Mouse (Mus musculus) midbrain, embryonic 10.5 days (tissue): ENCODE results near the gene Vmn2r118. TPM values are rescaled to one million over a fixed set of nuclear protein-coding genes. Genes with fewer than 3 reads are reported as not detected.

ENCODE experiments used
- DNase-seq: peaks from one replicate; pipeline ENCODE4 v3.0.0-alpha.2; 2017; ENCODE audit warnings: low spot score
- H3K27ac ChIP-seq: fragments of 300-500 bp; sonication (generic); replicated peaks from 2 replicates; pipeline ENCODE4 v1.5.1; 2016; ENCODE audit warnings: mild to moderate bottlenecking
- H3K27me3 ChIP-seq: fragments of 300-500 bp; sonication (generic); 2 replicates; pipeline ENCODE4 v1.6.1; 2016; ENCODE audit warnings: low read depth, mild to moderate bottlenecking; ENCODE audit not compliant: poor library complexity, severe bottlenecking
- H3K36me3 ChIP-seq: fragments of 300-500 bp; sonication (generic); 2 replicates; pipeline ENCODE4 v1.6.1; 2016; ENCODE audit warnings: mild to moderate bottlenecking, moderate library complexity
- H3K4me1 ChIP-seq: fragments of 300-500 bp; sonication (generic); 2 replicates; pipeline ENCODE4 v1.6.1; 2016
- H3K4me3 ChIP-seq: fragments of 300-500 bp; sonication (generic); 2 replicates; pipeline ENCODE4 v1.5.1; 2016; ENCODE audit warnings: mild to moderate bottlenecking, moderate library complexity
- H3K9me3 ChIP-seq: fragments of 300-500 bp; sonication (generic); replicated peaks from 2 replicates; pipeline ENCODE4 v1.6.1; 2016; ENCODE audit warnings: mild to moderate bottlenecking
- WGBS: fragments of 180-500 bp; shearing (Covaris S2); methylation state at CpG from one replicate; pipeline ENCODE4 v1.1.7; 2016; 5-methylcytosine and 5-hydroxymethylcytosine counted together
- polyA plus RNA-seq: library from polyadenylated mRNA; unstranded; fragments of >200 nt; fragmentation: Nextera tagmentation; extraction: Ambion mirVana; gene quantifications from 2 replicates; pipeline ENCODE4 v1.2.1, GENCODE M21; 2016

The Vmn2r118 gene
- polyA plus RNA-seq, result not detected in 2 replicates

GRCm38 (mm10) chr17:55625092-55625491, at the start of gene Vmn2r118:
TSS of gene Vmn2r118 (minus strand) at chr17:55625192.
- Histone ChIP-seq H3K27ac (no peak within 1 kb of the TSS), H3K4me3 (no peak within 1 kb of the TSS), H3K4me1 (no peaks in the 10 kb centered on the region), H3K36me3 (no peaks in the 10 kb centered on the region), H3K27me3 (no peaks in the 10 kb centered on the region), H3K9me3 (no peaks in the 10 kb centered on the region)
- WGBS, result 82% methylated on average over 3 of the region's 3 CpGs
- DNase-seq, result no peak

GRCm38 (mm10) chr17:55661099-55661498, 36.1 kb upstream of the Vmn2r118 start:
- Histone ChIP-seq H3K27me3 (no peaks in the 10 kb centered on the region), H3K9me3 (no peaks in the 10 kb centered on the region), H3K36me3 (peaks cover 61% of the 10 kb centered on the region), H3K27ac (no peak overlapping the region), H3K4me3 (no peak overlapping the region), H3K4me1 (no peaks in the 10 kb centered on the region)
- WGBS, result 92% methylated on average over 2 of the region's 2 CpGs
- no peak for DNase-seq

GRCm38 (mm10) chr17:55590838-55591237, 34.2 kb downstream of the Vmn2r118 start:
- H3K4me3 ChIP-seq, result no peak overlapping the region
- H3K27ac ChIP-seq, result no peak overlapping the region
- no peaks in the 10 kb centered on the region for H3K4me1 ChIP-seq
- H3K27me3 ChIP-seq, result no peaks in the 10 kb centered on the region
- 85% methylated on average over 1 of the region's 1 CpGs for WGBS
- no peak for DNase-seq
- H3K36me3 ChIP-seq, result no peaks in the 10 kb centered on the region
- no peaks in the 10 kb centered on the region for H3K9me3 ChIP-seq

GRCm38 (mm10) chr17:55561774-55562173, 63.2 kb downstream of the Vmn2r118 start:
- 67% methylated on average over 2 of the region's 2 CpGs for WGBS
- DNase-seq, result no peak
- no peaks in the 10 kb centered on the region for H3K9me3 ChIP-seq
- H3K4me3 ChIP-seq, result no peak overlapping the region
- no peaks in the 10 kb centered on the region for H3K27me3 ChIP-seq
- H3K36me3 ChIP-seq, result no peaks in the 10 kb centered on the region
- no peak overlapping the region for H3K27ac ChIP-seq
- no peaks in the 10 kb centered on the region for H3K4me1 ChIP-seq

GRCm38 (mm10) chr17:55548476-55548875, 76.5 kb downstream of the Vmn2r118 start:
- 94% methylated on average over 1 of the region's 1 CpGs for WGBS

More at GRCm38 (mm10) chr17:55548476-55548875, 76.5 kb downstream of the Vmn2r118 start:
- no peaks in the 10 kb centered on the region for H3K4me1 ChIP-seq
- H3K4me3 ChIP-seq, result no peak overlapping the region
- H3K36me3 ChIP-seq, result no peaks in the 10 kb centered on the region
- no peaks in the 10 kb centered on the region for H3K9me3 ChIP-seq
- no peak for DNase-seq
- H3K27me3 ChIP-seq, result no peaks in the 10 kb centered on the region
- no peak overlapping the region for H3K27ac ChIP-seq

Other genes starting within 250 kb of the Vmn2r118 start
- 4.1 and 5.4 TPM in 2 replicates for gene St6gal2, start 179.8 kb downstream of the Vmn2r118 start, polyA plus RNA-seq
- gene Pot1b, start 87.4 kb upstream of the Vmn2r118 start, polyA plus RNA-seq, result 10.3 and 11.3 TPM in 2 replicates
- gene Adgre4, start 124.8 kb upstream of the Vmn2r118 start, polyA plus RNA-seq, result 0.10 and 0.14 TPM in 2 replicates